Mouse (Mus musculus) cerebellum, adult 2 months (tissue): ENCODE data around the gene Ptpra. TPM values are rescaled to one million over a fixed set of nuclear protein-coding genes. Genes with fewer than 3 reads are reported as not detected.
"Not testable (repeated sequence)": the region's sequence is repeated elsewhere in the genome, so short reads cannot be mapped to it uniquely, and the experiment has no call there.

ENCODE experiments used
- DNase-seq, 2 experiments: peaks; one replicate each; pipeline ENCODE4 v3.0.0; 2021
- H3K27ac ChIP-seq: fragments of 200-500 bp; 2 replicates; pipeline ENCODE4 v1.5.1; 2012; ENCODE audit warnings: low read length, control low read depth, inconsistent platforms; ENCODE audit not compliant: insufficient read depth
- H3K27me3 ChIP-seq: fragments of 200-500 bp; 2 replicates; pipeline ENCODE4 v1.6.1; 2012; ENCODE audit warnings: inconsistent platforms, mild to moderate bottlenecking, low read length, moderate library complexity; ENCODE audit not compliant: control insufficient read depth, insufficient read depth
- H3K4me1 ChIP-seq: fragments of 200-500 bp; 2 replicates; pipeline ENCODE4 v1.6.1; 2011; ENCODE audit warnings: low read length; ENCODE audit not compliant: control insufficient read depth, insufficient read depth
- H3K4me3 ChIP-seq: fragments of 200-500 bp; replicated peaks from 2 replicates; pipeline ENCODE3; 2011; ENCODE audit warnings: mild to moderate bottlenecking, low read depth, low read length, control low read depth; ENCODE audit not compliant: insufficient read depth
- CTCF ChIP-seq: fragments of 200-500 bp; IDR thresholded peaks from 2 replicates; pipeline ENCODE4 v1.5.1; 2011; ENCODE audit warnings: low read depth, mild to moderate bottlenecking, control low read depth, low read length, moderate library complexity, borderline replicate concordance; ENCODE audit not compliant: insufficient read depth
- POLR2A ChIP-seq: fragments of 200-500 bp; IDR thresholded peaks from 2 replicates; pipeline ENCODE4 v1.6.1; 2011; ENCODE audit warnings: low read length, control low read depth, borderline replicate concordance; ENCODE audit not compliant: insufficient read depth
- WGBS: fragments of 180-500 bp; shearing (Covaris S2); methylation state at CpG from one replicate; pipeline ENCODE4 v1.1.7; 2018; 5-methylcytosine and 5-hydroxymethylcytosine counted together
- polyA plus RNA-seq: library from polyadenylated mRNA; depleted of rRNA; stranded (reverse); fragments of >200 nt; gene quantifications from 2 replicates; pipeline ENCODE4 v1.2.3, GENCODE M21; 2012

Ptpra gene
- polyA plus RNA-seq, 1 experiment = 159 TPM

- DNase-seq = no peak
- WGBS = 53% methylated on average over 4 of the region's 4 CpGs
- TF ChIP-seq CTCF (no peak), POLR2A (no peak)
- peak overlapping the region; percentile 61; the same call in 1 of the 2 replicates for H3K27ac ChIP-seq
- H3K4me3 ChIP-seq = no peak overlapping the region
- H3K27me3 ChIP-seq = no peaks in the 10 kb centered on the region
- H3K4me1 ChIP-seq = peaks cover 12% of the 10 kb centered on the region
Measured at GRCm38 (mm10) chr2:130496931-130497330, 46.9 kb downstream of the Ptpra start.

- H3K4me3 ChIP-seq = no peak overlapping the region
- H3K27me3 ChIP-seq = no peaks in the 10 kb centered on the region
- no peak overlapping the region for H3K27ac ChIP-seq
- 75% methylated on average over 3 of the region's 3 CpGs for WGBS
- no peak for TF ChIP-seq POLR2A
- TF ChIP-seq CTCF = no peak
- peaks cover 12% of the 10 kb centered on the region for H3K4me1 ChIP-seq
- no peak for DNase-seq
Measured at GRCm38 (mm10) chr2:130499546-130499945, 49.5 kb downstream of the Ptpra start.

GRCm38 (mm10) chr2:130501556-130501955, 51.5 kb downstream of the Ptpra start:
- WGBS = 79% methylated on average over 2 of the region's 2 CpGs
- Histone ChIP-seq H3K27ac (no peak overlapping the region), H3K4me1 (peaks cover 6% of the 10 kb centered on the region; the same call in 1 of the 2 replicates), H3K4me3 (no peak overlapping the region), H3K27me3 (no peaks in the 10 kb centered on the region)
- TF ChIP-seq POLR2A (no peak), CTCF (no peak)
- DNase-seq = no peak

GRCm38 (mm10) chr2:130511616-130512015, 61.5 kb downstream of the Ptpra start:
- not testable (repeated sequence) for H3K27me3 ChIP-seq, H3K4me3 ChIP-seq, H3K27ac ChIP-seq, H3K4me1 ChIP-seq, DNase-seq
- over 99% methylated on average over 5 of the region's 5 CpGs for WGBS

- TF ChIP-seq CTCF (no peak), POLR2A (no peak)
- no peaks in the 10 kb centered on the region for H3K27me3 ChIP-seq
- no peak overlapping the region for H3K27ac ChIP-seq
- H3K4me3 ChIP-seq = no peak overlapping the region
- no peak for DNase-seq
- no peaks in the 10 kb centered on the region; the same call in 1 of the 2 replicates for H3K4me1 ChIP-seq
- WGBS = 96% methylated on average over 8 of the region's 8 CpGs
Measured at GRCm38 (mm10) chr2:130513907-130514306, 63.8 kb downstream of the Ptpra start.

GRCm38 (mm10) chr2:130515791-130516190, 65.7 kb downstream of the Ptpra start:
- H3K27me3 ChIP-seq = no peaks in the 10 kb centered on the region
- 39% methylated on average over 5 of the region's 5 CpGs for WGBS
- no peak for DNase-seq

GRCm38 (mm10) chr2:130521927-130522326, 71.8 kb downstream of the Ptpra start:
- TF ChIP-seq POLR2A (no peak), CTCF (no peak)
- 95% methylated on average over 2 of the region's 2 CpGs for WGBS
- no peaks in the 10 kb centered on the region for H3K4me1 ChIP-seq
- H3K4me3 ChIP-seq = no peak overlapping the region
- no peak for DNase-seq
- no peak overlapping the region for H3K27ac ChIP-seq
- no peaks in the 10 kb centered on the region for H3K27me3 ChIP-seq

More at GRCm38 (mm10) chr2:130515791-130516190, 65.7 kb downstream of the Ptpra start:
- no peak for TF ChIP-seq CTCF
- TF ChIP-seq POLR2A = no peak
- H3K4me3 ChIP-seq = no peak overlapping the region
- H3K27ac ChIP-seq = no peak overlapping the region
- H3K4me1 ChIP-seq = no peaks in the 10 kb centered on the region; the same call in 1 of the 2 replicates

GRCm38 (mm10) chr2:130525480-130525879, 75.4 kb downstream of the Ptpra start:
- not testable (repeated sequence) for DNase-seq, H3K4me1 ChIP-seq, H3K27me3 ChIP-seq, H3K27ac ChIP-seq, H3K4me3 ChIP-seq
- WGBS = 78% methylated on average over 4 of the region's 4 CpGs

- no peak for DNase-seq
- H3K4me3 ChIP-seq = no peak overlapping the region
- H3K27me3 ChIP-seq = no peaks in the 10 kb centered on the region
- H3K27ac ChIP-seq = no peak overlapping the region
- TF ChIP-seq POLR2A (no peak), CTCF (no peak)
- WGBS = 78% methylated on average over 6 of the region's 6 CpGs
- H3K4me1 ChIP-seq = no peaks in the 10 kb centered on the region
Measured at GRCm38 (mm10) chr2:130528457-130528856, 78.4 kb downstream of the Ptpra start.
